Mouse (Mus musculus): ENCODE results near the gene Dlst. TPM values are rescaled to one million over a fixed set of nuclear protein-coding genes. Genes with fewer than 3 reads are reported as not detected.
A peak's percentile ranks its signal among the peaks of the same experiment; 100 is the strongest.

Gene Dlst
- not detected in 2 replicates for polyA plus RNA-seq (2012; ENCODE audit: insufficient read depth, insufficient read length, low replicate concordance, missing spikeins)

DNA sequence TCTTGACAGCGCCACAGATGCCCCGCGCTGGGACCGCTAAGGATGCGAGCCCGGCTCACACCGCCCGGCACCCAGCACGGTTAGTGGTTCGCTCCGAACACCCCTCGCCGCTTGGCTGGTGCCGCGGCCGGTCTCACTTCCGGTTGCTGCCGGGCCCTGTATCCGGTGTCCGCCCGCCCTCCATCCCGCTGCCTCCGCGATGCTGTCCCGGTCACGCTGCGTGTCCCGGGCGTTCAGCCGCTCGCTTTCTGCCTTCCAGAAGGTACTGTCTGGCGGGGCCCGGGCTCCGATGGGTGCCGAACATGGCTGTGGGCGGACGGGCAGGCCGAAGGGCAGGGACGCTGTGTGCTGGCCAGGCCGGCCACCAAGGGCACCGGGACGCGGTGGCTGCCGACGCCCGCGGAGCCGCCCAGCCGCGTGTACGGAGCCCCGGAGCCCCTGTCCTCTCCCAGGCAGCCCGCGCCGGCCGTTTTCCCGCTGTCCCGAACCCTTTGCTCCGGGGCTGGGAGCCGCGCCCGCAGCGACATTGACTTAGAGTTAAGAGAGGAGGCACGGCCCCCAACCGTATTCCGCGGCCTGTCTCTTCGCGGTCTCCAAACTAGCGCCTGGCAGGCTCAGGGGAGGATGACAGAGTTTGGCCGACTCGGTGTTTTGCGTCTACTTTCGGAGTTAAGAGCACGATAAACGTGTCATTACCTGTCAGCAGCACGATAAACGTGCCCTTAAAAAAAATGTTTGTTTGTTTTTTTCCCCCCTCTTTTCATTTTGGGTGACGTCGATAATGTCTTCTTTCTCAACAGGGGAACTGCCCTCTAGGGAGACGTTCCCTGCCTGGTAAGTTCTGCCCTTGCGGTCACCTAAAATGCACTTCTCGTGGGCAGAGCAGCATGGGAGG lies at the start of gene Dlst, which contains the start of gene Prox2:
Gene Dlst (plus strand): TSS at position 136 of the 895 bp plus-strand sequence.
Gene Prox2 (minus strand): TSS at position 62 of the 895 bp plus-strand sequence.
- Histone ChIP-seq H3K4me1 (ENCODE audit: control insufficient read depth, insufficient read depth, low read length) (peaks cover 5% of the 10 kb centered on the region; the same call in 1 of the 2 replicates), H3K4me3 (ENCODE audit: insufficient read depth, low read depth, low read length) (peak within 1 kb of the TSS; percentile 71), H3K27ac (ENCODE audit: insufficient read depth, low read depth, low read length) (peak within 1 kb of the TSS; percentile 60)
- under 1% methylated on average over 83 of the region's 83 CpGs for whole genome bisulfite sequencing
- TF ChIP-seq CTCF (IDR thresholded peaks at IDR 0.05; ENCODE audit: insufficient read depth, low read depth, low read length) (peak; percentile 22; the same call in 1 of the 2 replicates), POLR2A (IDR thresholded peaks at IDR 0.05; ENCODE audit: insufficient read depth, low read depth, low read length) (peak; percentile 82)

DNA sequence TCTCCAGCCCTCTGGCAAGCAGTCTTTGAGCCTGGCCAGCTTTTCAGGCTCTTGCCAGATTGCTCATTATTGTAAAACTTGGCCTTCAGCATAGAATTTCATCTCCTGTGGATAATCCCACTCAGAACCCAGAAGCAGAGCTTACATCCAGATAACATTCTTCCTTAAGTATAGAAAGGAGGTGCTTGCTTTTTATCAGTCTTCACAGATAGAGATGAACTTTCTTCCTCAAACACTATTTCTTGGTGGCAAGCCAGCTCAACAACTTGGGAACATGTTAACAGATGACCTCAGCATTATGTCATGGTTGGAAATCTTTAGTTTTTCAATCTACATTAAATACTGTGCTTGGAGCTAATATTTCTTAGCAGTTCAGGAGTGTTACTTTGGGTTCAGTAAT lies 39.6 kb upstream of the Dlst start:
- Histone ChIP-seq H3K27ac (ENCODE audit: insufficient read depth, low read depth, low read length) (no peak overlapping the region), H3K4me3 (ENCODE audit: insufficient read depth, low read depth, low read length) (no peak overlapping the region), H3K4me1 (ENCODE audit: control insufficient read depth, insufficient read depth, low read length) (no peaks in the 10 kb centered on the region)
- no peak for TF ChIP-seq CTCF (IDR thresholded peaks at IDR 0.05; ENCODE audit: insufficient read depth, low read depth, low read length)
- TF ChIP-seq POLR2A (IDR thresholded peaks at IDR 0.05; ENCODE audit: insufficient read depth, low read depth, low read length): no peak

DNA sequence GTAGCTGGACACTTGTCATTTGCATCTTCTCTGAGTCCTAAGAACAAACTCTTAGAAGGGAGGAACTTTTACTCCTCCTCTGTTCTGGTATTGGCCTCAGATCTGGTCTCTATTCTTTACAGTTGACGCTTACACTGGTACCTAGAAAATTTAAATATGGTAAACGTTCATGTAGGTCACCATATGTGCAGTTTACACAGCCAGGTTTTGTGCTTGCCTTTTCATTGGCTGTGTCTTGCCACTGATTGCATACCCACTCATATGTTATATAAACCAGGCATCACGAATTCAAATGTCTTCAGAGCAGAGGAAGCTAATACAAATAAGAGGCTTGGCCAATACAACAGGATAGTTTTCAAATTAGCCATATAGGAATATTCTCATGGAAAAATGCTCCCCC lies 33.5 kb upstream of the Dlst start:
- no peaks in the 10 kb centered on the region for H3K4me1 ChIP-seq (ENCODE audit: control insufficient read depth, insufficient read depth, low read length)
- no peak overlapping the region for H3K4me3 ChIP-seq (ENCODE audit: insufficient read depth, low read depth, low read length)
- WGBS: 86% methylated on average over 3 of the region's 3 CpGs
- TF ChIP-seq CTCF (IDR thresholded peaks at IDR 0.05; ENCODE audit: insufficient read depth, low read depth, low read length) (no peak), POLR2A (IDR thresholded peaks at IDR 0.05; ENCODE audit: insufficient read depth, low read depth, low read length) (no peak)
- H3K27ac ChIP-seq (ENCODE audit: insufficient read depth, low read depth, low read length): no peak overlapping the region

DNA sequence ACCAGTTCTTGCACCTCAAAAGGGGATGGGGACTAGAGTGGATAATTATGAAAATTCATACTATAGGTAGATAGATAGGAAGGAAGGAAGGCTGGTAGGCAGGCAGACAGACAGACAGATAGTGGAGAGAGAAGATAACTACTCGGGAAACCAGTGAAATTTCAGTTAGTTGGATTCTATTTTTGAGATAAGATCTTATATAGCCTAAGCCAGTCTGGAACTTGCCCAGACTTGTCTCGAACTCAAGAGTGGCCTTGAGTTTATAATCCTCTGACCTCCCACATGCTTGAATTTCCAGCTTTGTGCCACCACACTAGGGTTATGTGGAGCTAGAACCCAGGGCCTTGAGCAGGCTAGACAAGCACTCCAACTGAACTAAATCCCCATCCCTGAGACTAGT lies 26.4 kb upstream of the Dlst start:
- WGBS: 89% methylated on average over 2 of the region's 2 CpGs
- H3K27ac ChIP-seq (ENCODE audit: insufficient read depth, low read depth, low read length): no peak overlapping the region
- H3K4me3 ChIP-seq (ENCODE audit: insufficient read depth, low read depth, low read length): no peak overlapping the region
- TF ChIP-seq CTCF (IDR thresholded peaks at IDR 0.05; ENCODE audit: insufficient read depth, low read depth, low read length) (no peak), POLR2A (IDR thresholded peaks at IDR 0.05; ENCODE audit: insufficient read depth, low read depth, low read length) (no peak)
- H3K4me1 ChIP-seq (ENCODE audit: control insufficient read depth, insufficient read depth, low read length): no peaks in the 10 kb centered on the region

DNA sequence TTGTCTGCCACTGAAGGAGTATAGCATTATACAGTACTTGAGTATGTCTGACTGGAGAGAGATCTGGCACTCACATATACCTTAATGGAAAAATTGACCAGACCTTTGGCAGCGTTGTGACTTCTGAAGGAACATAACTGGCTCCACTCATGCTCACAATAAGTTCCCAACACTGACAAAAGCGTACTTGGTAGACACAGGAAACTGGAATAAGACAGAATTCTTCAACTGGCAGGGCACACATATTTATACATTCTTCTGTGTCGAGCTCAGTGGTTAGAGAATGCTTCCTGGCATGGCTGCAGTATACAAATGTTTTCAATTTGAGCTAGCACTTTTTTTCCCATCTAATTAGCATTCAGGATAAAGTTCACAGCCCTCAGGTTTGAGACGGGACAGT lies 25.7 kb upstream of the Dlst start:
- H3K4me1 ChIP-seq (ENCODE audit: control insufficient read depth, insufficient read depth, low read length): no peaks in the 10 kb centered on the region
- no peak overlapping the region for H3K27ac ChIP-seq (ENCODE audit: insufficient read depth, low read depth, low read length)
- 61% methylated on average over 4 of the region's 4 CpGs for WGBS
- H3K4me3 ChIP-seq (ENCODE audit: insufficient read depth, low read depth, low read length): no peak overlapping the region
- TF ChIP-seq CTCF (IDR thresholded peaks at IDR 0.05; ENCODE audit: insufficient read depth, low read depth, low read length) (no peak), POLR2A (IDR thresholded peaks at IDR 0.05; ENCODE audit: insufficient read depth, low read depth, low read length) (no peak)

DNA sequence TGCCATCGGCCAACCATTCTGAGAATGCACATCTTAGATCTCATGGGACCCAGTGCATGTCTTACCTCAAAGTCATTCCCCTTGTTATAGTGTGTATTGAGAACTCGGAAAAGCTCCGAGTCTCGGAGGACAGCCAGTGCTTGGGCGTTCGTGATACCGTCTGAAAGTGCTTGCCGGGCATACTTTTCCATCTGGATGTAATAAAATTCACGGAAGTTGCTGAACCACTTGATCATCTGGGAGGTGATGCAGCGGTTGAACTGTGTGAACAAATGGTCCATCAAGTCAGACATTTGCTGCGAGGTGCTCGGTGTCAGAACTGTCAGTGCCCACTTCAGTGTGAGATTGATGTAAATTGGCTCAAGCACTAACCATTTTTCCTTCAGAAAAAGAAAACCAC lies 22.8 kb upstream of the Dlst start:
- H3K4me1 ChIP-seq (ENCODE audit: control insufficient read depth, insufficient read depth, low read length): no peaks in the 10 kb centered on the region
- no peak overlapping the region for H3K4me3 ChIP-seq (ENCODE audit: insufficient read depth, low read depth, low read length)
- TF ChIP-seq CTCF (IDR thresholded peaks at IDR 0.05; ENCODE audit: insufficient read depth, low read depth, low read length) (no peak), POLR2A (IDR thresholded peaks at IDR 0.05; ENCODE audit: insufficient read depth, low read depth, low read length) (no peak)
- H3K27ac ChIP-seq (ENCODE audit: insufficient read depth, low read depth, low read length): no peak overlapping the region
- 96% methylated on average over 12 of the region's 12 CpGs for WGBS

DNA sequence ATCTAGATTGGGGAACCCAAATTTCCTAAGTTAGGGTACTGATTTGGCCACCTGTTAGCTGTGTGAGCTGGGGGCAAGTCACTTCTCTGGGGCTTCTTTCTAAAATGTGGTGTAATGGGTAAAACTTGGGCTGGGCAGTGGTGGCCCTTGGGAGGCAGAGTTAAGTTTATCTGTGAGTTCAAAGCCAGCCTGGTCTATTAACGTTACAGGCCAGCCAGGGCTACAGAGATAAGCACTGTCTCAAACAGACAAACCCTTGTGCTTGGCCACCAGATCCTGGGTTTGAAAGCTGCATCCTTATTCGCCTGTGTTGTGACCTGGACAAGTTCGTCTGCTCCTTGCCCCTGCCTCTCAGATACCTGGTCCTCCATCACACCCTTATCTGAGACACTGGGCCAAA lies 19.4 kb upstream of the Dlst start:
- peaks cover 3% of the 10 kb centered on the region for H3K4me1 ChIP-seq (ENCODE audit: control insufficient read depth, insufficient read depth, low read length)
- no peak overlapping the region for H3K27ac ChIP-seq (ENCODE audit: insufficient read depth, low read depth, low read length)
- WGBS: 88% methylated on average over 3 of the region's 3 CpGs
- TF ChIP-seq POLR2A (IDR thresholded peaks at IDR 0.05; ENCODE audit: insufficient read depth, low read depth, low read length): no peak
- H3K4me3 ChIP-seq (ENCODE audit: insufficient read depth, low read depth, low read length): no peak overlapping the region

DNA sequence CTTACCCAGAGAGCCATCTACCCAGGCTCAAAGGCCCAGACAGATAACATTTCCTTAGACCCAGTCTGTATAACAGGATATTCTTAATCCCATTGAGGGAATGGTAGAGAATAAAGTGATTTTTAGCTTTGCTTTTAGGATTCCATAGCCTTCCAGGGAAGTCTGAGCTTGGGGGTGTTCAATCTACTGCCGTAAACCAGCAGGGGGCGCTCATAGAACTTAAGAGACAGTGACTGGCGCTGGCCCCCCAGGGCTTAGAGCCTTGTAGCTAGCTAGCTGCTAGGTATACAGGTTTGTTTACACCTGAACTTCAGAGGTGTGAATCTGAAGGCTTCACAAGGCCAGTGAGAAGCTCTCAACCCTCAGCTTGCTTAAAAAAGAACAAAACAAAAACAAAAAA lies 18.4 kb upstream of the Dlst start:
- no peak overlapping the region for H3K27ac ChIP-seq (ENCODE audit: insufficient read depth, low read depth, low read length)
- no peak overlapping the region for H3K4me3 ChIP-seq (ENCODE audit: insufficient read depth, low read depth, low read length)
- peaks cover 3% of the 10 kb centered on the region for H3K4me1 ChIP-seq (ENCODE audit: control insufficient read depth, insufficient read depth, low read length)
- no peak for TF ChIP-seq POLR2A (IDR thresholded peaks at IDR 0.05; ENCODE audit: insufficient read depth, low read depth, low read length)
- 0 out of 2 replicates have a peak, but pooled peaks have one; percentile 42 for TF ChIP-seq CTCF (IDR thresholded peaks at IDR 0.05; ENCODE audit: insufficient read depth, low read depth, low read length)
- WGBS: 8% methylated on average over 3 of the region's 3 CpGs

DNA sequence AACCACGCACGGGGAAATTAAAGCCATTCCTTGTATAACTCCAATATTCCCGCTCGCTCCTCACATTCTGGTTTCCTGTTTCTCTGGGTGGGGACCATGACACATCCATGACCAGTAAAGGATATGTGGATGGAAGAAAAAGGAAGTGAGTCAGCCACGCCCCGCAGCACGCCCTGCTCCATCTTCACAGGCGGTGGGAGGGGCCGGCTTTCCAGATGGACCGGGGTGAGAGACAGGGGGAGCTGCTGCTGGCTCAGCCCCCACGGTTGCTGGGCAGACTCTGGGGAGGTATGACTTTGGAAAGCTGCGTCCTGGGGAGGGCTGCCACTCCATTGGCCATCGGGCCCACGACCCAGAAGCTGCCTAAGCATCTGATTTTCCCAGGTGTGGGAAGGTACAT lies 16.6 kb upstream of the Dlst start:
- TF ChIP-seq CTCF (IDR thresholded peaks at IDR 0.05; ENCODE audit: insufficient read depth, low read depth, low read length) (no peak), POLR2A (IDR thresholded peaks at IDR 0.05; ENCODE audit: insufficient read depth, low read depth, low read length) (no peak)
- 37% methylated on average over 14 of the region's 14 CpGs for WGBS
- H3K4me1 ChIP-seq (ENCODE audit: control insufficient read depth, insufficient read depth, low read length): peaks cover 3% of the 10 kb centered on the region
- H3K27ac ChIP-seq (ENCODE audit: insufficient read depth, low read depth, low read length): no peak overlapping the region
- no peak overlapping the region for H3K4me3 ChIP-seq (ENCODE audit: insufficient read depth, low read depth, low read length)

All from olfactory bulb, adult 2 months (tissue).